Mouse (Mus musculus) midbrain, embryonic 14.5 days (tissue): ENCODE data around the gene Pecr. TPM values are rescaled to one million over a fixed set of nuclear protein-coding genes. Genes with fewer than 3 reads are reported as not detected.

Experiments used
- ATAC-seq: fragments of 200-750 bp; cut with Nextera tagmentation; 2 replicates; pipeline ENCODE4 v1.8.0; 2017; ENCODE audit warnings: moderate number of reproducible peaks, moderate library complexity; ENCODE audit not compliant: low FRiP score, low TSS enrichment
- DNase-seq: peaks from one replicate; pipeline ENCODE4 v3.0.0-alpha.2; 2015
- H3K27ac ChIP-seq: fragments of 300-500 bp; sonication (generic); replicated peaks from 2 replicates; pipeline ENCODE4 v1.5.1; 2014; ENCODE audit warnings: mild to moderate bottlenecking, low read depth, low read length, moderate library complexity
- H3K27me3 ChIP-seq: fragments of 300-500 bp; sonication (generic); 2 replicates; pipeline ENCODE4 v1.6.1; 2014; ENCODE audit warnings: low read length, control low read depth, mixed read lengths; ENCODE audit not compliant: control insufficient read depth, insufficient read depth
- H3K36me3 ChIP-seq: fragments of 300-500 bp; sonication (generic); 2 replicates; pipeline ENCODE4 v1.6.1; 2014; ENCODE audit warnings: low read length, control low read depth; ENCODE audit not compliant: control insufficient read depth, insufficient read depth
- H3K4me1 ChIP-seq: fragments of 300-500 bp; sonication (generic); 2 replicates; pipeline ENCODE4 v1.6.1; 2014; ENCODE audit warnings: mild to moderate bottlenecking, antibody characterized with exemption, low read length, control low read depth; ENCODE audit not compliant: control insufficient read depth, insufficient read depth
- H3K4me2 ChIP-seq: fragments of 300-500 bp; sonication (generic); 2 replicates; pipeline ENCODE4 v1.6.1; 2014; ENCODE audit warnings: mild to moderate bottlenecking, low read length, moderate library complexity
- H3K4me3 ChIP-seq: fragments of 300-500 bp; sonication (generic); replicated peaks from 2 replicates; pipeline ENCODE4 v1.5.1; 2014; ENCODE audit warnings: low read depth, low read length
- H3K9ac ChIP-seq: fragments of 300-500 bp; sonication (generic); replicated peaks from 2 replicates; pipeline ENCODE4 v1.6.1; 2014; ENCODE audit warnings: mild to moderate bottlenecking, low read length, moderate library complexity
- H3K9me3 ChIP-seq: fragments of 300-500 bp; sonication (generic); 2 replicates; pipeline ENCODE4 v1.6.1; 2016; ENCODE audit warnings: low read length, control low read depth, mixed read lengths; ENCODE audit not compliant: control insufficient read depth
- WGBS: fragments of 180-500 bp; shearing (Covaris S2); extraction: QIAGEN DNeasy Blood & Tissue Kit; methylation state at CpG from one replicate; pipeline ENCODE4 v1.1.7; 2014; 5-methylcytosine and 5-hydroxymethylcytosine counted together
- polyA plus RNA-seq: library from polyadenylated mRNA; unstranded; fragments of >200 nt; fragmentation: Nextera tagmentation; extraction: Ambion mirVana; gene quantifications from 2 replicates; pipeline ENCODE4 v1.2.1, GENCODE M21; 2014

The Pecr gene
- polyA plus RNA-seq, 1 experiment from 2014 or later, result 7.7 TPM

- no peaks in the 10 kb centered on the region for H3K36me3 ChIP-seq
- ATAC-seq (no peak), DNase-seq (peak; percentile 72)
- no peak overlapping the region for H3K4me2 ChIP-seq
- H3K27ac ChIP-seq, result no peak overlapping the region
- no peak overlapping the region for H3K4me3 ChIP-seq
- H3K4me1 ChIP-seq, result no peaks in the 10 kb centered on the region
- whole genome bisulfite sequencing, result 21% methylated on average over 4 of the region's 4 CpGs
- peaks cover 10% of the 10 kb centered on the region for H3K27me3 ChIP-seq
- no peaks in the 10 kb centered on the region for H3K9me3 ChIP-seq
- no peak overlapping the region for H3K9ac ChIP-seq
Observed at GRCm38 (mm10) chr1:72220008-72220407, 64.1 kb downstream of the Pecr start.

DNA sequence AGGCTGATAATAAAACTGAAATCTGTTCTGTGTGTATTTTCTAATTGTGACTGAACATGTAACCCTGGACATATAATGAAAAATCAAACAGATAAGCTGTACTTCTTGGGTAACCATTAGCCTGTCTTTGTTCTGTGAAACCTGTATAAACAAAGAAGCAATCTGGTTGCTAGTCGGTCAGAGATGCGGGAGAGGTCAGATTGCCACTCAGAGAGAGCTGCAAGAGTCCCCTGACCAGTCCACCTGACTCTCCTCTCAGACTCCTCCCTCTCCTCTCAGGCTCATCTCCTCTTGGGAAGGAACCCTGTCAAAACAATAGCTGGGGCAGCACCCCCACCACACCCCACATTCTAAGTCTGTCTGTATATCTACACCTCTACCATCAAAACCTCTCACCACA is 65.0 kb downstream of the Pecr start:
- Histone ChIP-seq H3K4me2 (no peak overlapping the region), H3K9me3 (no peaks in the 10 kb centered on the region), H3K9ac (no peak overlapping the region), H3K27me3 (peaks cover 7% of the 10 kb centered on the region), H3K27ac (no peak overlapping the region), H3K4me1 (no peaks in the 10 kb centered on the region), H3K36me3 (no peaks in the 10 kb centered on the region), H3K4me3 (no peak overlapping the region)
- DNase-seq (no peak), ATAC-seq (no peak)
- 58% methylated on average over 2 of the region's 2 CpGs for WGBS

DNA sequence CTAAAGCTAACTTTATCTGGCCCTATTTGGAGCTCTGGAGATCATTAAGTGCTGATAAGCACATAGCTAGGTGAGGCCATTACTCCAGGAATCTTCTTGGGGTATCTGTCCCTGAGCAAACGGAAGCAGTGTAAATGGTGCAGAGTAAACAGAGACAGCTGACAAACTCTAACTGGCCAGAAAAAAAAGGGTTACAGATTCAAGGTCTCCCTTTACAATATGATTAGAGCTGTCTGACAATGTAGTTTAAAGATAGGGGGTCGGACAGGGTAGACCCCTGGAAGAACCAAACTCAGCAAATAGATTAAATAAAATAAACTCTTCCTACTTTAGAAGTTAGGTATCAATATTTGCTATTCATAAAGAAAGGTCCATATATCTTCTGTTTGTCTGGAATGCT is 65.5 kb downstream of the Pecr start:
- DNase-seq, result no peak
- Histone ChIP-seq H3K9ac (no peak overlapping the region), H3K9me3 (no peaks in the 10 kb centered on the region), H3K27me3 (0 out of 2 replicates have a peak, but pooled peaks cover 3% of the 10 kb centered on the region), H3K27ac (no peak overlapping the region), H3K4me1 (no peaks in the 10 kb centered on the region), H3K4me2 (no peak overlapping the region), H3K36me3 (no peaks in the 10 kb centered on the region), H3K4me3 (no peak overlapping the region)
- no peak for ATAC-seq
- 82% methylated on average over 2 of the region's 2 CpGs for WGBS

- no peak overlapping the region for H3K4me2 ChIP-seq
- no peaks in the 10 kb centered on the region for H3K4me1 ChIP-seq
- no peaks in the 10 kb centered on the region for H3K27me3 ChIP-seq
- H3K27ac ChIP-seq, result no peak overlapping the region
- no peak overlapping the region for H3K9ac ChIP-seq
- H3K36me3 ChIP-seq, result no peaks in the 10 kb centered on the region
- ATAC-seq (no peak), DNase-seq (no peak)
- WGBS, result 91% methylated on average over 7 of the region's 7 CpGs
- H3K9me3 ChIP-seq, result no peaks in the 10 kb centered on the region
- no peak overlapping the region for H3K4me3 ChIP-seq
Observed at GRCm38 (mm10) chr1:72216761-72217160, 67.4 kb downstream of the Pecr start.

GRCm38 (mm10) chr1:72215174-72215573 is 68.9 kb downstream of the Pecr start:
- Histone ChIP-seq H3K9ac (no peak overlapping the region), H3K36me3 (no peaks in the 10 kb centered on the region), H3K27me3 (0 out of 2 replicates have a peak, but pooled peaks cover 8% of the 10 kb centered on the region), H3K4me3 (no peak overlapping the region), H3K4me1 (0 out of 2 replicates have a peak, but pooled peaks cover 4% of the 10 kb centered on the region), H3K9me3 (no peaks in the 10 kb centered on the region), H3K27ac (no peak overlapping the region), H3K4me2 (no peak overlapping the region)
- DNase-seq (no peak), ATAC-seq (no peak)
- 86% methylated on average over 4 of the region's 4 CpGs for WGBS

- DNase-seq, result no peak
- WGBS, result 59% methylated on average over 7 of the region's 7 CpGs
- H3K36me3 ChIP-seq, result no peaks in the 10 kb centered on the region
- H3K27ac ChIP-seq, result no peak overlapping the region
- no peak for ATAC-seq
- 0 out of 2 replicates have a peak, but pooled peaks cover 4% of the 10 kb centered on the region for H3K4me1 ChIP-seq
- no peak overlapping the region for H3K9ac ChIP-seq
- H3K27me3 ChIP-seq, result 0 out of 2 replicates have a peak, but pooled peaks cover 8% of the 10 kb centered on the region
- no peaks in the 10 kb centered on the region for H3K9me3 ChIP-seq
- H3K4me3 ChIP-seq, result no peak overlapping the region
- H3K4me2 ChIP-seq, result no peak overlapping the region
Observed at GRCm38 (mm10) chr1:72214470-72214961, 69.6 kb downstream of the Pecr start.

- 0 out of 2 replicates have a peak, but pooled peaks cover 4% of the 10 kb centered on the region for H3K4me1 ChIP-seq
- 88% methylated on average over 3 of the region's 3 CpGs for WGBS
- no peak overlapping the region for H3K9ac ChIP-seq
- H3K27me3 ChIP-seq, result 0 out of 2 replicates have a peak, but pooled peaks cover 8% of the 10 kb centered on the region
- no peaks in the 10 kb centered on the region for H3K36me3 ChIP-seq
- H3K9me3 ChIP-seq, result no peaks in the 10 kb centered on the region
- no peak overlapping the region for H3K4me3 ChIP-seq
- ATAC-seq, result no peak
- no peak overlapping the region for H3K27ac ChIP-seq
- no peak for DNase-seq
- H3K4me2 ChIP-seq, result no peak overlapping the region
Observed at GRCm38 (mm10) chr1:72213954-72214353, 70.2 kb downstream of the Pecr start.

DNA sequence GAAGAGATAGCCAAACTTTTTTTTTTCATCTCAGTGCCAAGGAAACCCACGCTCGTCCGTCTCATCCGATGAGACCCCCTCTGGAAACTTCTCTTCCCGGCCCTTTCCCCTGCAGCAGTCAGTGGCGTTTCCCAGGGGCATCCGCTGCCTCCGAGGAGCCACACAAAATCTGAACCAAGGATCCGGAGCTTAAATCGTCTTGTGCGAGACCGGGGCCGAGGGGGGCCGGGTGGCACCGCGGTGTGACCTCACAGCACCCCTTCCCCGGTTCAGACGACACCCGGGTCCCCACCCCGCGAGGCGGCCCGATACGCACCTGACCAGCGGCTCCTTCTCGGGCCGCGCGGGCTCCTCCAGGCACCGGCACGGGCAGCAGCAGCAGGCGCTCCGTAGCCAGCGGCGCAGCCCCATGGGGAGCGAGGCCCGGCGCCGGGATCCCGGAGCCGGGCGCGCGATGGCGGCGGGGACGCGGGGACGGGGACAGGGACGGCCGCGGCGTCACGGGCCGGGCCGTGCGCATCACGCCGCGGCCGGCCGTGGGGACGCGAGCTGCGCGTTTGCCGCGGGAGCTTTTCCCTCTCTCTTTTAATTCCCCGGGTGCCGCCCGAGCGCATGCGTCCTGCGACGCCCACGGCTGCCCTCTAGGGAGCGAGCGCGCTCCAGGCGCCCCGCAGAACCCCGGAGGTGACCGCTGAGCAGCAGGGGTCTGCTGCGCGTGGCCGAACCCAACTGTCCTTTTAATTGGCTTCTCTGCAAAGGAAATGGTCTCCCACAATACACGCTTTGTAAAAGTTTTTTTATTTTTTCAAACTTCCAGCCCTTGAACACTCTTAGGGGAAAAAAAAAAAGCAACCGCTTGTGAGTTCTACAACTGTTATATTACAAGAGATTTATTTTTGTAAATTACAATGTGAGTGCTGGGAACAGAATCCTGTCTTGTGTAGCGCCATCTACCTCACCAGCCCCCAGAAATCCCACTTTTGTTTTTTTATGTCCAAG is 72.1 kb downstream of the Pecr start, which contains the start of gene Mreg:
Gene Mreg, minus strand, starts transcription at position 607 of the 999 bp plus-strand sequence.
- H3K4me2 ChIP-seq, result peak within 1 kb of the TSS; percentile 99
- no peak within 1 kb of the TSS for H3K27ac ChIP-seq
- peak within 1 kb of the TSS; percentile 77 for H3K4me3 ChIP-seq
- H3K4me1 ChIP-seq, result 0 out of 2 replicates have a peak, but pooled peaks cover 4% of the 10 kb centered on the region
- no peaks in the 10 kb centered on the region for H3K9me3 ChIP-seq
- WGBS, result under 1% methylated on average over 89 of the region's 89 CpGs
- H3K27me3 ChIP-seq, result 0 out of 2 replicates have a peak, but pooled peaks cover 8% of the 10 kb centered on the region
- ATAC-seq (peak; percentile 85), DNase-seq (peak; percentile 84)
- H3K9ac ChIP-seq, result peak within 1 kb of the TSS; percentile 75
- H3K36me3 ChIP-seq, result no peaks in the 10 kb centered on the region
